Mouse (Mus musculus) embryonic fibroblast, embryonic 13.5 days (primary cell): Measurements from ENCODE around the gene Figla. TPM values are rescaled to one million over a fixed set of nuclear protein-coding genes. Genes with fewer than 3 reads are reported as not detected.

Experiments used
- H3K27ac ChIP-seq: 2 replicates; pipeline ENCODE4 v1.5.1; 2012; ENCODE audit warnings: low read length, control low read depth, inconsistent platforms; ENCODE audit not compliant: insufficient read depth
- H3K4me1 ChIP-seq: 2 replicates; pipeline ENCODE4 v1.6.1; 2011; ENCODE audit warnings: low read length; ENCODE audit not compliant: control insufficient read depth, insufficient read depth
- H3K4me3 ChIP-seq: 2 replicates; pipeline ENCODE4 v1.5.1; 2011; ENCODE audit warnings: mild to moderate bottlenecking, control low read depth, low read length; ENCODE audit not compliant: insufficient read depth
- CTCF ChIP-seq: IDR thresholded peaks from 2 replicates; pipeline ENCODE4 v1.5.1; 2011; ENCODE audit warnings: mild to moderate bottlenecking, control low read depth, low read length, moderate library complexity, borderline replicate concordance; ENCODE audit not compliant: insufficient read depth
- POLR2A ChIP-seq: IDR thresholded peaks from 2 replicates; pipeline ENCODE4 v1.6.1; 2011; ENCODE audit warnings: low read depth, mild to moderate bottlenecking, control low read depth, low read length, moderate library complexity
- polyA plus RNA-seq: library from polyadenylated mRNA; stranded (reverse); fragments of >200 nt; gene quantifications from 2 replicates; pipeline ENCODE4 v1.2.4, GENCODE M21; 2011; ENCODE audit warnings: low read depth; ENCODE audit not compliant: missing spikeins, insufficient read length

Gene Figla
- polyA plus RNA-seq, 1 experiment = not detected

DNA sequence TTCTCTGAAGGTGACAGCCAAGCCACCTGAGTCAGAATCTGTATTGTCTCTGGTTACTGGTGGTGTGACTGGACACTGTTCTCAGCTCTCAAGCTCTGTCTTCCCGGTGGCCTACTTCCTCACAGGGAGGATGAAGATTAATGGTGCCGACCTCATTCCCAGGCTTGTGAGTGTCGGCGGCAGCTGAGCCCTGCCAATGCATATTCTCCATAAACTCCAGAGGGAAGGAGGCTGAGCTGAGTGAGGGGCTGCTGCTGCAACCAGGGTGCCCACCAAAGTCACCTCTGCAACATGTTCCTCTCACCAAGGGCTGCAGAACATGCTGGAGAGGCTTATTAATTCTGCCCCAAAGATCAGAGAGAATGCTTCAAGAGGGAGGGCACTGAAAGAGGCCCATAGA lies 36.6 kb downstream of the Figla start:
- TF ChIP-seq POLR2A = no peak
- TF ChIP-seq CTCF = no peak
- Histone ChIP-seq H3K4me1 (no peaks in the 10 kb centered on the region), H3K4me3 (no peak overlapping the region), H3K27ac (no peak overlapping the region)

DNA sequence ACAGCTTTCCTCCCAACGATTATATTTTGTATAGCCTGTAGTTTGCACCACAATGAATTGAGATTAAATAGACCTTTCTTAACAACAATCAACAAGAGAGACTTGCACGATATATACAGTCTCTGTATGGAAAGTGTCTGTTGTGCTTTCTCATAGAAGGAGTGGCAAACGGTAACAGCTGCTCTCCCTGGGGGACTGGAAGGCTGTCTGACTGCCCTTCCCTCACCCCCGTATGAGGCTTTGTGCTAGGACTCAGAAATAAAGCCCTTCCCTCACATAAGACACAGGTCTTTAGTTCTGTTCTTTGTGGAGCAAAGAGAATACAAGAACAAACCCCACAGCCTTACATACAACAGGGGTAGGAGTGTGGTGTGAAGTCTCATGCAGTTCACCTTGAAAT lies 37.1 kb downstream of the Figla start:
- no peak overlapping the region for H3K4me3 ChIP-seq
- no peak overlapping the region for H3K27ac ChIP-seq
- TF ChIP-seq POLR2A = no peak
- TF ChIP-seq CTCF = no peak
- H3K4me1 ChIP-seq = no peaks in the 10 kb centered on the region

DNA sequence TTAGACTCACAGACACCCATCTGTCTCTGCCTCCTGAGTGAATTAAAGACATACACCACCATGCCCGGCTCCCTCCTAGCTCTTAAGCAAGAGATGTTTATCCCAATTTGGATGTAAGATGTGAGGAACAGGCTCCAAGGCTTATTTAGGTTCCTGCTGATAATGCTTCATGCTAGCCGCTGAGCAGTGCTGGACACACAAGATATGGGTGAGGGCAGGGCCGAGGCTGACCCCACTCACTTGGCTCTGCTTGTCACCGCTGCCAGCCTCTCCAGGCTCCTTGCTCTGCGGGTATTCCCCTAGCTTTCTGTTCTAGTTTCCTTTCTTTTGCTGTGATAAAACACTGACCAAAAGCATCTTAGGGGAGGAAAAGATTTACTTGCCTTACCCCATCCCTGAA lies 37.6 kb downstream of the Figla start:
- H3K27ac ChIP-seq = no peak overlapping the region
- TF ChIP-seq CTCF = no peak
- no peak for TF ChIP-seq POLR2A
- H3K4me1 ChIP-seq = no peaks in the 10 kb centered on the region
- H3K4me3 ChIP-seq = no peak overlapping the region

DNA sequence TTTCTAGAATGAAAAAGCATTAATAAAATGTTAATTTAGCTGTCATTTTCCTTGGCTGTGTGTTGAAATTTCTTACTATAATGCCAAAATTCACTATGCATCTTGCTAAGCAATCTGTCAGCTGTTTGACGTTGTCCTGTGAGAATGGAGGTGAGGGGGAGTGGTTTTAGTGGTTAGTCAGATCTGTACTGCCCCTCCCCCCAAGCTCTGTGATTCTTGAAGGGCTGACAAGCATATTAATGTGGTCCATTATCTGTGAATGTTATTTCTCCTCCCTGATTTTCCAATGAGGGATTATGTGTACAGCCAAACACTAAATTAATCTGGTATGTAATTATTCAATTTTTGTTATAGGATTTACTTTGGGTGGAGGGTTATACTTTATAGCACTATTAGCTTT lies 42.5 kb downstream of the Figla start:
- H3K27ac ChIP-seq = no peak overlapping the region
- H3K4me1 ChIP-seq = no peaks in the 10 kb centered on the region
- H3K4me3 ChIP-seq = no peak overlapping the region
- no peak for TF ChIP-seq POLR2A

DNA sequence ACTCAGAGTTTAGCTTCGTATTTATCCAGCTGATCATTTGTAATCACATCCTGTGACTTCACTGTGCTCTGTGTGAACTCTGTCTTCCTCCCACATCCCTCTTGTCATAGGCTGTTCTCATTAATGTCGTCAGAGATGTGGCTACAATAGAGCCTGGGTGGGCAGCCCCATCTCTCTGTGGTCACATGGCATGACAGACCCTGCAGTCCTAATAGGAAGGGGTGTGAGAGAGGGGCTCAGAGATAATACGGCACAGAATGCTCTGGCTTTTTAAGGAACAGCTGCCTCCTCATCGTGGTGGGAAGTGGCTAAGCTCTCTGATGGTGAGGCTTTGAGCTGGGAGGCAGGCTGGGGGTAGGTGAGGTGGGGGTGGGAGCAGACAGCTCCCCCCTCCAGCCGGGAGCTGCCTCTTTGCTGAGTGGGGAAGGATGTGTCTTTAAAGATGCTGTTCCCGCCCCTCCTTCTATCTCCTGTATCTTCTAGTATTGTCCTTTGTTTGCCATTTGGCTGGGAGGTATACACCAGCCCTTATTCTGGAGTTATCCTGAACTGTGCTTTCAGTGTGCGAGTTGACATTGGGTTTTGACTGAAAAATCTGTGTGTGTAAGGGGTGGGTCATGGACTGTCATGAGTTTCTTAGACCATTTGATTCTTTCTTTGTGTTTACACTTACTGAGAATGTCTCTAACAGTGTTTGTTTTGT lies 43.3 kb downstream of the Figla start:
- TF ChIP-seq CTCF = no peak
- no peak for TF ChIP-seq POLR2A
- Histone ChIP-seq H3K4me1 (no peaks in the 10 kb centered on the region), H3K4me3 (no peak overlapping the region), H3K27ac (no peak overlapping the region)

GRCm38 (mm10) chr6:86060170-86060569 lies 44.2 kb downstream of the Figla start:
- no peak overlapping the region for H3K4me3 ChIP-seq
- TF ChIP-seq POLR2A (no peak), CTCF (no peak)
- H3K27ac ChIP-seq = no peak overlapping the region
- H3K4me1 ChIP-seq = no peaks in the 10 kb centered on the region

DNA sequence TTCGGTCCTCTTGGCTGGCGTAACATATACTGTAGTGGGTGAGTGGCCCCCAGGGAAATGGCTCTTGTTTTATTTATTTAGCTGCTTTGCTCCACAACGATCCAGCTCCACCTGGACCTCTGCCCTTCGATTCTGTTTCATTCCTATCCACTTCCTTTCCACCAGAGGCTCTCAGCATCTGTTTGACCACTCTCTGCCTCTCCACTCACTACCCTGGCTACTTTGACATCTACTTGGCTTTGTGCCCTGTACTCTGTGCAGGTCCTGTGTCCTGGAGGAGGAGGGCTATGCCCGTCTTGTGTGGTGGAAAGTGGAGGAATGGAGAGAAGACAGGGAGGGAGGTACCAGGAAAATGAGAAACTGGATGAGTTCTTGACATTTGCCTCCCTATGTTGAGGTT lies 46.3 kb downstream of the Figla start:
- Histone ChIP-seq H3K4me3 (no peak overlapping the region), H3K27ac (no peak overlapping the region), H3K4me1 (no peaks in the 10 kb centered on the region)
- no peak for TF ChIP-seq CTCF
- no peak for TF ChIP-seq POLR2A

- Histone ChIP-seq H3K27ac (no peak overlapping the region), H3K4me3 (no peak overlapping the region), H3K4me1 (no peaks in the 10 kb centered on the region)
- no peak for TF ChIP-seq CTCF
- no peak for TF ChIP-seq POLR2A
Measured at GRCm38 (mm10) chr6:86062684-86063083, 46.7 kb downstream of the Figla start.

- Histone ChIP-seq H3K4me3 (no peak overlapping the region), H3K4me1 (no peaks in the 10 kb centered on the region)
- TF ChIP-seq CTCF (no peak), POLR2A (no peak)
Measured at GRCm38 (mm10) chr6:86064318-86065016, 48.5 kb downstream of the Figla start.

DNA sequence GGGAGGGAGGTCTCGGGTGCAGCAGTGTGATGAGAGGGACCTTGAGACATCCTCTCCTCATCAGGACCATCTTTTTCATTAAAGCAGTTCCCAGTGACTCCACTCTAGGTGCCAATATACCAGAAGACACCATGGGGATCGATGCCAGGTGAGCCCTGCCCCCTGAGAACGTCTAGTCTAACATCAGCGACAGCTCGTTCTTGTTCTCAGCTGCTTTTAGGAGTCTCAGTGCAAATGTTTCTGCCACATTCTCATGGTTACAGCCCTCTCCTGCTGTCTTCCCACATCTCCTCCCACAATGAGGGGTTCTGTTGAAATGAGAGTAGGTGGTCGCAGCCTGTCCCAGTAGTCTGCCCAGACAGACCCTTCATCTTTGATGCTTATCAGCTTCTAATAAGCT lies 50.8 kb downstream of the Figla start:
- TF ChIP-seq CTCF (no peak), POLR2A (no peak)
- no peaks in the 10 kb centered on the region for H3K4me1 ChIP-seq
- H3K27ac ChIP-seq = no peak overlapping the region
- no peak overlapping the region for H3K4me3 ChIP-seq

More at GRCm38 (mm10) chr6:86064318-86065016, 48.5 kb downstream of the Figla start:
- no peak overlapping the region for H3K27ac ChIP-seq

- no peak overlapping the region for H3K27ac ChIP-seq
- TF ChIP-seq CTCF = no peak
- no peak for TF ChIP-seq POLR2A
- H3K4me1 ChIP-seq = no peaks in the 10 kb centered on the region
- H3K4me3 ChIP-seq = no peak overlapping the region
Measured at GRCm38 (mm10) chr6:86067145-86067544, 51.2 kb downstream of the Figla start.
